Mouse (Mus musculus) heart, postnatal 0 days (tissue): ENCODE results near the gene Cyp8b1. TPM values are rescaled to one million over a fixed set of nuclear protein-coding genes. Genes with fewer than 3 reads are reported as not detected.

ENCODE experiments used
- ATAC-seq: fragments of 200-750 bp; cut with Nextera tagmentation; 2 replicates; pipeline ENCODE4 v1.8.0; 2017; ENCODE audit warnings: low read depth, moderate number of reproducible peaks, moderate library complexity; ENCODE audit not compliant: insufficient read depth
- DNase-seq: peaks from one replicate; pipeline ENCODE4 v3.0.0-alpha.2; 2016; ENCODE audit warnings: low spot score
- H3K27ac ChIP-seq: fragments of 300-500 bp; sonication (generic); 2 replicates; pipeline ENCODE4 v1.5.1; 2014; ENCODE audit warnings: low read depth, mild to moderate bottlenecking
- H3K27me3 ChIP-seq: fragments of 300-500 bp; sonication (generic); 2 replicates; pipeline ENCODE4 v1.6.1; 2014; ENCODE audit warnings: low read length, mixed read lengths; ENCODE audit not compliant: control insufficient read depth, insufficient read depth
- H3K36me3 ChIP-seq: fragments of 300-500 bp; sonication (generic); replicated peaks from 2 replicates; pipeline ENCODE4 v1.6.1; 2014; ENCODE audit warnings: low read length, mixed read lengths; ENCODE audit not compliant: control insufficient read depth, insufficient read depth
- H3K4me1 ChIP-seq: fragments of 300-500 bp; sonication (generic); 2 replicates; pipeline ENCODE4 v1.6.1; 2014; ENCODE audit warnings: antibody characterized with exemption; ENCODE audit not compliant: control insufficient read depth, insufficient read depth
- H3K4me2 ChIP-seq: fragments of 300-500 bp; sonication (generic); 2 replicates; pipeline ENCODE4 v1.6.1; 2014; ENCODE audit warnings: low read depth, mild to moderate bottlenecking, low read length, moderate library complexity
- H3K4me3 ChIP-seq: fragments of 300-500 bp; sonication (generic); 2 replicates; pipeline ENCODE4 v1.5.1; 2014; ENCODE audit warnings: low read depth, low read length
- H3K9ac ChIP-seq: fragments of 300-500 bp; sonication (generic); replicated peaks from 2 replicates; pipeline ENCODE4 v1.6.1; 2014; ENCODE audit warnings: low read depth, low read length, mixed read lengths
- H3K9me3 ChIP-seq: fragments of 300-500 bp; sonication (generic); replicated peaks from 2 replicates; pipeline ENCODE4 v1.6.1; 2016; ENCODE audit warnings: low read length; ENCODE audit not compliant: control insufficient read depth
- CTCF ChIP-seq: IDR thresholded peaks from 2 replicates; pipeline ENCODE4 v1.5.1; 2016; ENCODE audit warnings: antibody characterized with exemption, control low read depth, low read depth
- EP300 ChIP-seq: IDR thresholded peaks from 2 replicates; pipeline ENCODE4 v1.6.1; 2016; ENCODE audit warnings: antibody characterized with exemption, low read depth
- whole genome bisulfite sequencing: fragments of 180-500 bp; shearing (Covaris S2); extraction: QIAGEN DNeasy Blood & Tissue Kit; methylation state at CpG from one replicate; pipeline ENCODE4 v1.1.7; 2014; 5-methylcytosine and 5-hydroxymethylcytosine counted together
- polyA plus RNA-seq: library from polyadenylated mRNA; unstranded; fragments of >200 nt; fragmentation: Nextera tagmentation; extraction: Ambion mirVana; gene quantifications from 2 replicates; pipeline ENCODE4 v1.2.1, GENCODE M21; 2015
- total RNA-seq: library from RNA; depleted of rRNA; stranded (reverse); fragments of >200 nt; gene quantifications from 2 replicates; pipeline ENCODE4 v1.2.3, GENCODE M21; 2014; ENCODE audit warnings: low replicate concordance

Gene Cyp8b1
- total and polyA plus RNA-seq, 2 experiments from 2014 or later = not detected

DNA sequence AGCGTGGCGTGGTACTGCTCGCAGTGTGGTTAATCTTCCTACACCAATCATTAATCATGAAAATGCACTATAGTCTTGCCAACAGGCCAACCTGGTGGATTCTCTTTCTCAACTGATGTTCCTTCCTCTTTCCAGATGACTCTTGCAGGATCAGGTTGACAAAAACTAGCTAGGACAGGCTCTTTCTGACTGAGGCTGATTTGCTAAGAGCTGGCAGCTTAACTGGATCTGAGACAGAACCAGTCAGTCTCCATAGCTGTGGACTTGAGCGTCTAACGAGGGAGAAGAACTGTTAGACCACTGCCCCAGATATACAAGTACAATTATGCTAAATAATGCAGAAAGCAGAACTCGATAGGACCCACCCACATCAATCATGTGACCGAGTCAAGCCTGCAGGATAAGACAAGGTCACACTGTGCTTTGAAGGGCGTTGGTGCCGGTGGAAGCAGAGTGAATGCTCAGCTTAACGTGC is 3.0 kb upstream of the Cyp8b1 start:
- 65% methylated on average over 10 of the region's 10 CpGs for WGBS
- H3K27me3 ChIP-seq = no peaks in the 10 kb centered on the region

DNA sequence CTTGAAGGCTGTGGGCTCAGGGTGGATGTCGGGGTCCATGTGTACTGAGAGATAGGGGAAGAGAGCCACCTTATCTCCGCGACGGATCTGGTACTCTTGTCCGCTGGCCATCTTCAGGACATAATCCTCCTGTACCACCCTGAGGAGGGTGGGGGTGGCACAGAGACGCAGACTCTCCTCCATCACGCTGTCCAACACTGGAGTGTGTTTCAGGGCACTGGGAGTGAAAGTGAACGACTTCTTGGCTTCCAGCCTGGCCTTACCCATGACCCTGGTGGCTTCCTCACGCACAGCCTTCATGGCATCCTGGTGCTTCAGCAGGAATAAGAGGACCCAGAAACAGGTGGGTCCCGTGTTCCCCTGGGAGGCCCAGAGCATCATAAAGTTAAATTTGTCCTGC is 1.0 kb downstream of the Cyp8b1 start:
- no peaks in the 10 kb centered on the region for H3K9me3 ChIP-seq
- no peaks in the 10 kb centered on the region for H3K4me1 ChIP-seq
- DNase-seq (no peak), ATAC-seq (no peak)
- H3K36me3 ChIP-seq = no peaks in the 10 kb centered on the region
- H3K4me3 ChIP-seq = no peak overlapping the region
- no peaks in the 10 kb centered on the region for H3K27me3 ChIP-seq
- H3K27ac ChIP-seq = no peak overlapping the region
- TF ChIP-seq EP300 (no peak), CTCF (no peak)
- no peak overlapping the region for H3K9ac ChIP-seq
- H3K4me2 ChIP-seq = no peak overlapping the region
- 79% methylated on average over 10 of the region's 10 CpGs for WGBS

More for the DNA sequence above, 3.0 kb upstream of the Cyp8b1 start:
- TF ChIP-seq CTCF = no peak
- no peak for TF ChIP-seq EP300
- Histone ChIP-seq H3K9ac (no peak overlapping the region), H3K9me3 (no peaks in the 10 kb centered on the region), H3K36me3 (no peaks in the 10 kb centered on the region), H3K4me1 (no peaks in the 10 kb centered on the region), H3K4me3 (no peak overlapping the region), H3K27ac (no peak overlapping the region), H3K4me2 (no peak overlapping the region)
- ATAC-seq (peak; percentile 57), DNase-seq (peak; percentile 26)

DNA sequence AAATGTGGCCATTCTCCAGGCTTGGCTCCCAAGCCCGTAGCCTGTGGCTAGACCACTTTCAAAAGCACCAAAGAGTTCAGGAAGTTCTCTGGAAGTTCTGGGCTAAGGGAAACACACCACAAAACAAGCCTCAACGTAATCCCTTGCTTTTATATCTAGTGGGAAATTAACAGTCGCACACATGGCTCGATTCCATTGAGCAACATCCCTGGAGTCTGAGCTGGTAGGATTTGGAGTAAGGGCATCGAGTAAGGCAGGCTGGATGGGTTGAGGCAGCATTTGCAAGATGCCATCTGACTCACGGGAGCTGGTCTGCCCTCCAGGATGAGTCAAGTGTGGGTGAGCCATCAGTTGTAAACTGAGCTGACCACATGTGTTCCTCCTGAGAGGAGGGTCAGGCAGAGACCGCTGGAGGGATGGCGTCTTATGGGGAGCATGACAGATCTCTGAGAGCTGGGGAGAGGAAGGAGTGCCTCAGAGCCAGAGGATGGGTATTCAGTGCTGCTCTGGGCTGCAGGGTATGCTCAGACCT is 1.8 kb downstream of the Cyp8b1 start:
- H3K27ac ChIP-seq = no peak overlapping the region
- DNase-seq = no peak

DNA sequence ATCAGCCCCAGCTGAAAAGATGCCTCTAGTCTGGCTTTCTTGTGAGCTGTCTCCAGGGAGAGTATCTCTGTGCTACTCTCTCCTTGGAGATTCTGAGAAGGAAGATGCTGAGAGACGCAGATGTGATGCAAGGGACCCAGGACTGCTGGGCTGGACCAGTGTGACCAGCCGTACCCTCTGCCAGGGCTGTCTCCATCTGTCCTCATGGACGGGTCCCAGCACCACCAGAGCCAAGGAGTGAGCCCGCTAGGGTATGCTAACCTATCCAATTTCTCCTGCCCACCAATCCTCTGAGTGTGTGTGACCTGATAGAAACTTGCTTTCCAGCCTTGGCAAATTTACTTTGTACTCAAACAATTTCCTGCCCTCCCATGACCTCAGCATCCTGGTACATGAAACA is 3.3 kb downstream of the Cyp8b1 start:
- ATAC-seq (no peak), DNase-seq (no peak)
- 81% methylated on average over 4 of the region's 4 CpGs for WGBS
- no peak overlapping the region for H3K4me3 ChIP-seq
- H3K36me3 ChIP-seq = no peaks in the 10 kb centered on the region
- H3K27me3 ChIP-seq = no peaks in the 10 kb centered on the region
- TF ChIP-seq CTCF (no peak), EP300 (no peak)
- H3K4me2 ChIP-seq = no peak overlapping the region
- no peak overlapping the region for H3K9ac ChIP-seq
- H3K4me1 ChIP-seq = no peaks in the 10 kb centered on the region
- no peaks in the 10 kb centered on the region for H3K9me3 ChIP-seq
- no peak overlapping the region for H3K27ac ChIP-seq

More for the DNA sequence above, 1.8 kb downstream of the Cyp8b1 start:
- ATAC-seq = no peak
- Histone ChIP-seq H3K36me3 (no peaks in the 10 kb centered on the region), H3K4me3 (no peak overlapping the region), H3K4me1 (no peaks in the 10 kb centered on the region), H3K9ac (no peak overlapping the region), H3K4me2 (no peak overlapping the region), H3K9me3 (no peaks in the 10 kb centered on the region), H3K27me3 (no peaks in the 10 kb centered on the region)
- TF ChIP-seq CTCF (no peak), EP300 (no peak)
- 76% methylated on average over 8 of the region's 8 CpGs for WGBS

DNA sequence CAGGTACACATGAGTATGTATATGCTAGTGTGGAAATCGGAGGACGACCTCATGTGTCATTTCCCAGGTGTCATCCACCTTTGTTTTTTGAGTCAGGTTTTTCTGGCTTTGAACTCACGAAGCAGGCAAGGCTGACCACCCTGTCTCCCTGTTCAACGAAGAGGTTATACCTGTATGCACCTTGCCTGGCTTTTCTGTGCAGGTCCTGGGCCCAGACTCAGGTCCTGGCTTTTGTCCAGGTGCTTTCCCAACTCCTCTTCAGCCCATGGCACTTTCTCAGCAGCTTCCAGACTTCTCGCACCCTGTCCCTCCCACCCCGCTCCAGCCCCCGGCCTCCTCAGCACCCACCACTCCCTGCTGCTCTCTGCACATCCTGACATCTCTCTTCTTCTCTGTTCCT is 4.9 kb downstream of the Cyp8b1 start:
- no peak for TF ChIP-seq EP300
- no peak for TF ChIP-seq CTCF
- WGBS = 88% methylated on average over 7 of the region's 7 CpGs

DNA sequence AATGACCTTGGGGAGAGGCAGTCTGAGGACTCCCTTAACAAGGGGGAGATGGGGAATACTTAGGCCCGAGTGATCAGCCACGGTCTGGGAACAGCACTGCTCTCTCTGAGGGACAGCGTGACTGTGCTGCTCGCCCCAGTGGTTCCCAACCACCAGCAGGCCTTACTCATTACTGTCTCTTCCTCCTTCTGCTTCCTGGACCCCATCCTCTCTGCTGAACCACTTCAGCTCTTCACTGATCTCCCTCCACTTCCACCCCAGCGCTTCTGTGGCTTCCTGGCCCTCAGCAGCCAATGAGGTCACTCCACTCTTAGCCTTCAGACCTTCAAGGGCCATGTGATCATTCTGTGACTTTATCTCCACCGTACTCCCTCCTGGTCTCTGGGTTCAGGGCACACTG is 6.5 kb downstream of the Cyp8b1 start:
- 64% methylated on average over 6 of the region's 6 CpGs for WGBS
- no peak for ATAC-seq

More for the DNA sequence above, 4.9 kb downstream of the Cyp8b1 start:
- ATAC-seq = no peak
- Histone ChIP-seq H3K9me3 (no peaks in the 10 kb centered on the region), H3K27me3 (no peaks in the 10 kb centered on the region), H3K4me2 (no peak overlapping the region), H3K36me3 (no peaks in the 10 kb centered on the region), H3K9ac (no peak overlapping the region), H3K4me1 (no peaks in the 10 kb centered on the region), H3K4me3 (no peak overlapping the region), H3K27ac (no peak overlapping the region)
- no peak for DNase-seq

More for the DNA sequence above, 6.5 kb downstream of the Cyp8b1 start:
- no peak for DNase-seq
- H3K9me3 ChIP-seq = no peaks in the 10 kb centered on the region
- no peak overlapping the region for H3K9ac ChIP-seq
- H3K4me1 ChIP-seq = no peaks in the 10 kb centered on the region
- H3K27me3 ChIP-seq = no peaks in the 10 kb centered on the region
- H3K4me2 ChIP-seq = no peak overlapping the region
- no peaks in the 10 kb centered on the region for H3K36me3 ChIP-seq
- no peak overlapping the region for H3K4me3 ChIP-seq
- H3K27ac ChIP-seq = no peak overlapping the region
- TF ChIP-seq CTCF (no peak), EP300 (no peak)
